Mouse (Mus musculus) stomach, embryonic 15.5 days (tissue): ENCODE measurements at regions not wholly inside any gene's neighbourhood (a gene's known extent, or its start where the extent isn't known, plus 50 kb on each side); places are given as distances from the start of the nearest gene placed in this dataset.

Experiments used
- ATAC-seq: fragments of 200-750 bp; cut with Nextera tagmentation; 2 replicates; pipeline ENCODE4 v1.8.0; 2017; ENCODE audit warnings: low read depth, moderate number of reproducible peaks, moderate TSS enrichment; ENCODE audit not compliant: insufficient read depth, low FRiP score
- H3K27ac ChIP-seq: fragments of 300-500 bp; sonication (generic); 2 replicates; pipeline ENCODE4 v1.5.1; 2015; ENCODE audit warnings: mild to moderate bottlenecking, inconsistent platforms
- H3K27me3 ChIP-seq: fragments of 300-500 bp; sonication (generic); replicated peaks from 2 replicates; pipeline ENCODE4 v1.6.1; 2015; ENCODE audit warnings: inconsistent platforms
- H3K36me3 ChIP-seq: fragments of 300-500 bp; sonication (generic); 2 replicates; pipeline ENCODE4 v1.6.1; 2015; ENCODE audit warnings: inconsistent platforms
- H3K4me1 ChIP-seq: fragments of 300-500 bp; sonication (generic); 2 replicates; pipeline ENCODE4 v1.6.1; 2015; ENCODE audit warnings: inconsistent platforms
- H3K4me2 ChIP-seq: fragments of 300-500 bp; sonication (generic); 2 replicates; pipeline ENCODE4 v1.6.1; 2015; ENCODE audit warnings: mild to moderate bottlenecking, inconsistent platforms
- H3K4me3 ChIP-seq: fragments of 300-500 bp; sonication (generic); replicated peaks from 2 replicates; pipeline ENCODE4 v1.5.1; 2015; ENCODE audit warnings: inconsistent platforms
- H3K9ac ChIP-seq: fragments of 300-500 bp; sonication (generic); 2 replicates; pipeline ENCODE4 v1.6.1; 2015; ENCODE audit warnings: inconsistent platforms
- H3K9me3 ChIP-seq: fragments of 300-500 bp; sonication (generic); 2 replicates; pipeline ENCODE4 v1.6.1; 2016; ENCODE audit warnings: inconsistent platforms
- WGBS: fragments of 180-500 bp; shearing (Covaris S2); methylation state at CpG from one replicate; pipeline ENCODE4 v1.1.7; 2015; 5-methylcytosine and 5-hydroxymethylcytosine counted together

- 30% methylated on average over 5 of the region's 5 CpGs for WGBS
- no peak overlapping the region for H3K9ac ChIP-seq
These were observed 401.0 kb downstream of the Tshz3 start for GRCm38 (mm10) chr7:37098950-37099349.

GRCm38 (mm10) chr7:37104671-37105070 is 406.8 kb downstream of the Tshz3 start:
- Histone ChIP-seq H3K4me2 (no peak overlapping the region), H3K27me3 (no peaks in the 10 kb centered on the region), H3K9me3 (no peaks in the 10 kb centered on the region), H3K4me3 (no peak overlapping the region), H3K36me3 (no peaks in the 10 kb centered on the region), H3K9ac (no peak overlapping the region), H3K4me1 (no peaks in the 10 kb centered on the region), H3K27ac (no peak overlapping the region)
- no peak for ATAC-seq
- WGBS: 63% methylated on average over 9 of the region's 9 CpGs

More at GRCm38 (mm10) chr7:37098950-37099349, 401.0 kb downstream of the Tshz3 start:
- no peaks in the 10 kb centered on the region for H3K27me3 ChIP-seq
- H3K4me3 ChIP-seq: no peak overlapping the region
- ATAC-seq: no peak
- no peak overlapping the region for H3K27ac ChIP-seq
- no peaks in the 10 kb centered on the region for H3K4me1 ChIP-seq
- H3K4me2 ChIP-seq: no peak overlapping the region
- H3K9me3 ChIP-seq: no peaks in the 10 kb centered on the region
- no peaks in the 10 kb centered on the region for H3K36me3 ChIP-seq

GRCm38 (mm10) chr7:37111071-37111470 is 413.2 kb downstream of the Tshz3 start:
- 54% methylated on average over 6 of the region's 6 CpGs for WGBS
- Histone ChIP-seq H3K4me3 (no peak overlapping the region), H3K27ac (no peak overlapping the region), H3K9ac (no peak overlapping the region), H3K4me2 (no peak overlapping the region), H3K4me1 (no peaks in the 10 kb centered on the region), H3K27me3 (no peaks in the 10 kb centered on the region), H3K36me3 (no peaks in the 10 kb centered on the region), H3K9me3 (no peaks in the 10 kb centered on the region)
- ATAC-seq: no peak

- no peak overlapping the region for H3K4me2 ChIP-seq
- H3K4me1 ChIP-seq: no peaks in the 10 kb centered on the region
- H3K9me3 ChIP-seq: no peaks in the 10 kb centered on the region
- no peaks in the 10 kb centered on the region for H3K36me3 ChIP-seq
- 84% methylated on average over 4 of the region's 4 CpGs for WGBS
- ATAC-seq: no peak
- no peaks in the 10 kb centered on the region for H3K27me3 ChIP-seq
- H3K9ac ChIP-seq: no peak overlapping the region
- H3K4me3 ChIP-seq: no peak overlapping the region
- H3K27ac ChIP-seq: no peak overlapping the region
These were observed 422.9 kb downstream of the Tshz3 start for GRCm38 (mm10) chr7:37120776-37121175.

- Histone ChIP-seq H3K27me3 (no peaks in the 10 kb centered on the region), H3K4me2 (no peak overlapping the region), H3K9ac (no peak overlapping the region), H3K36me3 (no peaks in the 10 kb centered on the region), H3K27ac (no peak overlapping the region), H3K4me3 (no peak overlapping the region), H3K9me3 (no peaks in the 10 kb centered on the region), H3K4me1 (no peaks in the 10 kb centered on the region)
- 85% methylated on average over 12 of the region's 12 CpGs for WGBS
- ATAC-seq: no peak
These were observed 442.3 kb downstream of the Tshz3 start for GRCm38 (mm10) chr7:37140191-37140590.

- 73% methylated on average over 5 of the region's 5 CpGs for WGBS
These were observed 444.9 kb downstream of the Tshz3 start for GRCm38 (mm10) chr7:37142780-37143179.

GRCm38 (mm10) chr7:37144303-37144702 is 446.4 kb downstream of the Tshz3 start:
- Histone ChIP-seq H3K9me3 (no peaks in the 10 kb centered on the region), H3K36me3 (no peaks in the 10 kb centered on the region), H3K4me2 (no peak overlapping the region), H3K4me1 (0 out of 2 replicates have a peak, but pooled peaks cover 6% of the 10 kb centered on the region), H3K4me3 (no peak overlapping the region), H3K27me3 (no peaks in the 10 kb centered on the region), H3K27ac (no peak overlapping the region), H3K9ac (no peak overlapping the region)
- ATAC-seq: no peak
- 37% methylated on average over 6 of the region's 6 CpGs for WGBS

More at GRCm38 (mm10) chr7:37142780-37143179, 444.9 kb downstream of the Tshz3 start:
- ATAC-seq: no peak
- Histone ChIP-seq H3K27me3 (no peaks in the 10 kb centered on the region), H3K4me3 (no peak overlapping the region), H3K27ac (no peak overlapping the region), H3K4me2 (no peak overlapping the region), H3K4me1 (0 out of 2 replicates have a peak, but pooled peaks cover 6% of the 10 kb centered on the region), H3K9me3 (no peaks in the 10 kb centered on the region), H3K36me3 (no peaks in the 10 kb centered on the region), H3K9ac (no peak overlapping the region)

GRCm38 (mm10) chr7:37149711-37150110 is 451.8 kb downstream of the Tshz3 start:
- 0 out of 2 replicates have a peak, but pooled peaks cover 6% of the 10 kb centered on the region for H3K4me1 ChIP-seq
- no peaks in the 10 kb centered on the region for H3K27me3 ChIP-seq
- no peak for ATAC-seq
- H3K4me2 ChIP-seq: no peak overlapping the region
- no peaks in the 10 kb centered on the region for H3K9me3 ChIP-seq
- no peak overlapping the region for H3K4me3 ChIP-seq
- WGBS: 62% methylated on average over 5 of the region's 5 CpGs
- no peak overlapping the region for H3K27ac ChIP-seq
- H3K9ac ChIP-seq: no peak overlapping the region
- no peaks in the 10 kb centered on the region for H3K36me3 ChIP-seq

- no peak overlapping the region for H3K4me2 ChIP-seq
These were observed 461.9 kb downstream of the Tshz3 start for GRCm38 (mm10) chr7:37159801-37160200.

GRCm38 (mm10) chr7:37168883-37169282 is 471.0 kb downstream of the Tshz3 start:
- no peaks in the 10 kb centered on the region for H3K9me3 ChIP-seq

More at GRCm38 (mm10) chr7:37159801-37160200, 461.9 kb downstream of the Tshz3 start:
- ATAC-seq: no peak
- no peak overlapping the region for H3K4me3 ChIP-seq
- H3K4me1 ChIP-seq: no peaks in the 10 kb centered on the region
- 24% methylated on average over 8 of the region's 8 CpGs for WGBS
- no peak overlapping the region for H3K9ac ChIP-seq
- H3K36me3 ChIP-seq: no peaks in the 10 kb centered on the region
- H3K27ac ChIP-seq: no peak overlapping the region
- H3K9me3 ChIP-seq: no peaks in the 10 kb centered on the region
- H3K27me3 ChIP-seq: no peaks in the 10 kb centered on the region

GRCm38 (mm10) chr7:37175746-37176145 is 477.8 kb downstream of the Tshz3 start:
- no peaks in the 10 kb centered on the region for H3K36me3 ChIP-seq
- ATAC-seq: no peak
- H3K4me2 ChIP-seq: no peak overlapping the region
- H3K9ac ChIP-seq: no peak overlapping the region
- no peaks in the 10 kb centered on the region for H3K9me3 ChIP-seq
- H3K4me3 ChIP-seq: no peak overlapping the region
- H3K27ac ChIP-seq: no peak overlapping the region
- H3K4me1 ChIP-seq: peaks cover 4% of the 10 kb centered on the region; the same call in 1 of the 2 replicates
- H3K27me3 ChIP-seq: no peaks in the 10 kb centered on the region
- 82% methylated on average over 3 of the region's 3 CpGs for WGBS

More at GRCm38 (mm10) chr7:37168883-37169282, 471.0 kb downstream of the Tshz3 start:
- no peak overlapping the region for H3K4me3 ChIP-seq
- no peak overlapping the region for H3K4me2 ChIP-seq
- no peak for ATAC-seq
- no peak overlapping the region for H3K27ac ChIP-seq
- H3K9ac ChIP-seq: no peak overlapping the region
- H3K27me3 ChIP-seq: no peaks in the 10 kb centered on the region
- no peaks in the 10 kb centered on the region for H3K4me1 ChIP-seq
- no peaks in the 10 kb centered on the region for H3K36me3 ChIP-seq
- WGBS: 74% methylated on average over 10 of the region's 10 CpGs

GRCm38 (mm10) chr7:37178256-37178655 is 480.3 kb downstream of the Tshz3 start:
- Histone ChIP-seq H3K36me3 (no peaks in the 10 kb centered on the region), H3K4me3 (no peak overlapping the region), H3K4me1 (peaks cover 4% of the 10 kb centered on the region; the same call in 1 of the 2 replicates), H3K27me3 (no peaks in the 10 kb centered on the region), H3K4me2 (no peak overlapping the region), H3K9ac (no peak overlapping the region), H3K27ac (no peak overlapping the region), H3K9me3 (no peaks in the 10 kb centered on the region)
- ATAC-seq: no peak
- 61% methylated on average over 4 of the region's 4 CpGs for WGBS

GRCm38 (mm10) chr7:37179907-37180306 is 482.0 kb downstream of the Tshz3 start:
- WGBS: 34% methylated on average over 10 of the region's 10 CpGs
- Histone ChIP-seq H3K4me1 (peaks cover 4% of the 10 kb centered on the region; the same call in 1 of the 2 replicates), H3K9me3 (no peaks in the 10 kb centered on the region), H3K27ac (no peak overlapping the region), H3K4me3 (no peak overlapping the region), H3K9ac (no peak overlapping the region), H3K36me3 (no peaks in the 10 kb centered on the region), H3K27me3 (no peaks in the 10 kb centered on the region), H3K4me2 (peak overlapping the region; percentile 16; the same call in 1 of the 2 replicates)
- no peak for ATAC-seq
